Mouse (Mus musculus) MEL (cell line): Measurements from ENCODE around the gene Kcnn1.

Experiments used
- CHD2 ChIP-seq: IDR thresholded peaks from 2 replicates; pipeline ENCODE4 v1.6.1; 2011; ENCODE audit warnings: low read length, improper control_type of control experiment
- CTCF ChIP-seq, 3 experiments: IDR thresholded peaks in 2 of 3; conservative IDR thresholded peaks in 1 of 3; 2 replicates each; pipeline ENCODE4 v1.5.1; 2011 to 2012; ENCODE audit warnings: low read length in 3 of 3, low read depth in 2 of 3, mild to moderate bottlenecking in 2 of 3, improper control_type of control experiment in 1 of 3, inconsistent platforms in 1 of 3, mixed read lengths in 1 of 3, moderate library complexity in 1 of 3; ENCODE audit not compliant: control insufficient read depth in 1 of 3, insufficient read depth in 1 of 3, poor library complexity in 1 of 3, severe bottlenecking in 1 of 3
- E2F4 ChIP-seq: IDR thresholded peaks from 2 replicates; pipeline ENCODE4 v1.6.1; 2011; ENCODE audit warnings: low read depth, low read length, improper control_type of control experiment, borderline replicate concordance
- HCFC1 ChIP-seq: IDR thresholded peaks from 2 replicates; pipeline ENCODE4 v1.6.1; 2012; ENCODE audit warnings: low read depth, mild to moderate bottlenecking, inconsistent platforms, low read length, improper control_type of control experiment, moderate library complexity
- POLR2A ChIP-seq, 2 experiments: IDR thresholded peaks; 2 replicates each; pipeline ENCODE4 v1.6.1; 2011 to 2012; ENCODE audit warnings: low read length in 2 of 2, mild to moderate bottlenecking in 2 of 2, control low read depth in 1 of 2, improper control_type of control experiment in 1 of 2, low read depth in 1 of 2, moderate library complexity in 1 of 2; ENCODE audit not compliant: control insufficient read depth in 1 of 2, insufficient read depth in 1 of 2, poor library complexity in 1 of 2
- POLR2AphosphoS2 ChIP-seq: IDR thresholded peaks from 2 replicates; pipeline ENCODE4 v1.6.1; 2011; ENCODE audit warnings: low read length, improper control_type of control experiment
- USF1 ChIP-seq: IDR thresholded peaks from 2 replicates; pipeline ENCODE4 v1.6.1; 2014; ENCODE audit warnings: low read depth, mild to moderate bottlenecking, inconsistent platforms, low read length, improper control_type of control experiment, moderate library complexity

DNA sequence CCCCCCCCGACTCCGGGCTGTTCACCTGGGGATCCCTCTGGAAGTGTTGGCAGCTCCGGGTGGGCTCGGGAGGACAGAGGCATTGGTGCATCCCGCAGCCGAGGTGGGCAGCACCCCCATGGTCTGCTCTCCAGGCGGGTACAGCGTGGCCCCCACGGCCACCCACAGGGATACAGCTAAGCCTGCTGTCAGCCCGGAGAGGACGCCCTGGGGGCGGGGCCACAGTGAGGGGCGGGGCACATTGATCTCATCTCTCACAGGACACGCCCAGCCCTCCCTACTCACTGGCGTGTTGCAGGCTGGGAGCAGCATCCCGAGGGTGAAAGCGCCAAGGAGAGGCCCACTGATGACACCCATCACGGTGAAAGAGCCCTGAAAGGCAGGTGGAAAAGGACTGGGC lies 24.6 kb upstream of the Kcnn1 start:
- TF ChIP-seq HCFC1 (no peak), POLR2A (IDR thresholded peaks at IDR 0.05; ENCODE audit: control insufficient read depth in 1 of 2, insufficient read depth in 1 of 2, low read depth in 1 of 2, low read length in 2 of 2, poor library complexity in 1 of 2) (no peak), POLR2AphosphoS2 (no peak), CTCF (IDR thresholded peaks at IDR 0.05 in 2 of 3, conservative IDR thresholded peaks at IDR 0.05 in 1 of 3; ENCODE audit: control insufficient read depth in 1 of 3, insufficient read depth in 1 of 3, low read depth in 2 of 3, low read length in 3 of 3, poor library complexity in 1 of 3, severe bottlenecking in 1 of 3) (no peak), E2F4 (no peak), CHD2 (no peak), USF1 (no peak)
